Mouse (Mus musculus) olfactory bulb, adult 2 months (tissue): ENCODE data around the gene Gjb6. TPM values are rescaled to one million over a fixed set of nuclear protein-coding genes. Genes with fewer than 3 reads are reported as not detected.

Experiments used
- H3K27ac ChIP-seq: fragments of 200-500 bp; 2 replicates; pipeline ENCODE4 v1.5.1; 2012; ENCODE audit warnings: low read depth, low read length; ENCODE audit not compliant: insufficient read depth
- H3K4me1 ChIP-seq: fragments of 200-500 bp; 2 replicates; pipeline ENCODE4 v1.6.1; 2012; ENCODE audit warnings: low read length; ENCODE audit not compliant: control insufficient read depth, insufficient read depth
- H3K4me3 ChIP-seq: fragments of 200-500 bp; 2 replicates; pipeline ENCODE4 v1.5.1; 2012; ENCODE audit warnings: mild to moderate bottlenecking, low read depth, low read length, moderate library complexity; ENCODE audit not compliant: insufficient read depth
- CTCF ChIP-seq: fragments of 200-500 bp; IDR thresholded peaks from 2 replicates; pipeline ENCODE4 v1.5.1; 2012; ENCODE audit warnings: low read depth, mild to moderate bottlenecking, low read length, moderate library complexity; ENCODE audit not compliant: insufficient read depth
- POLR2A ChIP-seq: fragments of 200-500 bp; IDR thresholded peaks from 2 replicates; pipeline ENCODE4 v1.6.1; 2012; ENCODE audit warnings: mild to moderate bottlenecking, low read depth, low read length, moderate library complexity; ENCODE audit not compliant: insufficient read depth
- WGBS: fragments of 180-500 bp; shearing (Covaris S2); methylation state at CpG from one replicate; pipeline ENCODE4 v1.1.7; 2018; 5-methylcytosine and 5-hydroxymethylcytosine counted together
- polyA plus RNA-seq: library from polyadenylated mRNA; stranded (reverse); fragments of >200 nt; gene quantifications from 2 replicates; pipeline ENCODE4 v1.2.4, GENCODE M21; 2012; ENCODE audit warnings: low replicate concordance; ENCODE audit not compliant: missing spikeins, insufficient read depth, insufficient read length

Gjb6 gene
- polyA plus RNA-seq, result not detected in 2 replicates

- WGBS, result 3% methylated on average over 33 of the region's 33 CpGs
- peak within 1 kb of the TSS; percentile 24 for H3K27ac ChIP-seq
Observed at GRCm38 (mm10) chr14:57133161-57133661, at the start of gene Gjb6. TSS of gene Gjb6 (minus strand) at chr14:57133611.

GRCm38 (mm10) chr14:57165493-57165892, 32.1 kb upstream of the Gjb6 start:
- TF ChIP-seq POLR2A (no peak), CTCF (no peak)
- peaks cover 5% of the 10 kb centered on the region; the same call in 1 of the 2 replicates for H3K4me1 ChIP-seq
- no peak overlapping the region for H3K4me3 ChIP-seq
- H3K27ac ChIP-seq, result no peak overlapping the region
- 48% methylated on average over 3 of the region's 3 CpGs for WGBS

More at GRCm38 (mm10) chr14:57133161-57133661, at the start of gene Gjb6:
- TF ChIP-seq CTCF, result no peak
- no peak for TF ChIP-seq POLR2A
- peaks cover 8% of the 10 kb centered on the region for H3K4me1 ChIP-seq
- H3K4me3 ChIP-seq, result peak within 1 kb of the TSS; percentile 40

- no peak overlapping the region for H3K27ac ChIP-seq
Observed at GRCm38 (mm10) chr14:57161833-57162232, 28.4 kb upstream of the Gjb6 start.

GRCm38 (mm10) chr14:57161201-57161600, 27.8 kb upstream of the Gjb6 start:
- 53% methylated on average over 4 of the region's 4 CpGs for WGBS
- Histone ChIP-seq H3K4me3 (no peak overlapping the region), H3K27ac (peak overlapping the region; percentile 2; the same call in 1 of the 2 replicates), H3K4me1 (peaks cover 5% of the 10 kb centered on the region; the same call in 1 of the 2 replicates)
- no peak for TF ChIP-seq POLR2A
- TF ChIP-seq CTCF, result no peak

More at GRCm38 (mm10) chr14:57161833-57162232, 28.4 kb upstream of the Gjb6 start:
- 61% methylated on average over 2 of the region's 2 CpGs for WGBS
- Histone ChIP-seq H3K4me1 (peaks cover 5% of the 10 kb centered on the region; the same call in 1 of the 2 replicates), H3K4me3 (no peak overlapping the region)
- no peak for TF ChIP-seq POLR2A
- no peak for TF ChIP-seq CTCF

GRCm38 (mm10) chr14:57154916-57155315, 21.5 kb upstream of the Gjb6 start:
- no peak overlapping the region for H3K4me3 ChIP-seq
- WGBS, result 56% methylated on average over 6 of the region's 6 CpGs
- peaks cover 10% of the 10 kb centered on the region for H3K4me1 ChIP-seq
- H3K27ac ChIP-seq, result no peak overlapping the region
- TF ChIP-seq CTCF (no peak), POLR2A (no peak)

- H3K27ac ChIP-seq, result no peak overlapping the region
- no peak overlapping the region for H3K4me3 ChIP-seq
- WGBS, result 52% methylated on average over 4 of the region's 4 CpGs
- no peaks in the 10 kb centered on the region for H3K4me1 ChIP-seq
- TF ChIP-seq POLR2A (no peak), CTCF (no peak)
Observed at GRCm38 (mm10) chr14:57145741-57146140, 12.3 kb upstream of the Gjb6 start.

- WGBS, result 78% methylated on average over 8 of the region's 8 CpGs
- H3K27ac ChIP-seq, result no peak overlapping the region
- no peak overlapping the region for H3K4me3 ChIP-seq
- peaks cover 8% of the 10 kb centered on the region for H3K4me1 ChIP-seq
- TF ChIP-seq POLR2A (no peak), CTCF (no peak)
Observed at GRCm38 (mm10) chr14:57135265-57135664, 1.9 kb upstream of the Gjb6 start.

- H3K27ac ChIP-seq, result no peak overlapping the region
- TF ChIP-seq CTCF (no peak), POLR2A (no peak)
- WGBS, result 78% methylated on average over 4 of the region's 4 CpGs
Observed at GRCm38 (mm10) chr14:57127383-57127782, 6.0 kb downstream of the Gjb6 start.

GRCm38 (mm10) chr14:57122295-57122694, 11.1 kb downstream of the Gjb6 start:
- no peak overlapping the region for H3K27ac ChIP-seq
- no peaks in the 10 kb centered on the region for H3K4me1 ChIP-seq
- WGBS, result 87% methylated on average over 7 of the region's 7 CpGs
- H3K4me3 ChIP-seq, result no peak overlapping the region
- no peak for TF ChIP-seq CTCF
- no peak for TF ChIP-seq POLR2A

More at GRCm38 (mm10) chr14:57127383-57127782, 6.0 kb downstream of the Gjb6 start:
- Histone ChIP-seq H3K4me1 (no peaks in the 10 kb centered on the region), H3K4me3 (no peak overlapping the region)
